Mouse (Mus musculus): ENCODE measurements around the gene Icam1. TPM values are rescaled to one million over a fixed set of nuclear protein-coding genes. Genes with fewer than 3 reads are reported as not detected.

Icam1 gene
- total and polyA plus RNA-seq, 3 experiments = 5.8 to 17.1 (median 9.6) TPM

DNA sequence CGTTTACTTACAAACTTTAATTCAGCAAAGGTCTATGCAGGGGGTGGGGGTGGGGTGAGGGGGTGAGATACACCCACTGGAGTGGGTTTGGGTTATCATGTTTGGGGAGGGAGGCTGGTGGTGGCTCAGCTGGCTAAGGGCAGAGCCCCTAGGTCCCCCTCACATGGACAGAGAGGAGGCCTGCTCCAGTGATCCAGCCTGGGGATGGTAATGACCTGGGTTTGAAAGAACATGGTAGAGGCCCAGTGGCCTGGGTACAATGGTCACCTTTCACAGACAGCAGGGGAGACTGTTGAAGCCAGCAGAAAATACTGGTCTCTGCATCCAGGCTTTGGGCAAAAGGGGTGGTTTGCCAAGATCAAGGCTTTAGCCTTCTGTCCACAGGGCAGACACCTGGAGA lies 58.4 kb downstream of the Icam1 start:
- TF ChIP-seq GATA2 (IDR thresholded peaks at IDR 0.05; ENCODE audit: borderline replicate concordance, low read depth, low read length) (no peak), POLR2AphosphoS5 (IDR thresholded peaks at IDR 0.05; ENCODE audit: insufficient replicate concordance, low read depth, low read length) (no peak), CTCF (IDR thresholded peaks at IDR 0.05; ENCODE audit: low read depth, low read length) (no peak)
- Histone ChIP-seq H3K36me3 (replicated peaks) (peaks cover 87% of the 10 kb centered on the region), H3K4me3 (ENCODE audit: low read depth, low read length) (no peak overlapping the region; the same call in 1 of the 2 replicates), H3K4me1 (ENCODE audit: insufficient read depth, low read depth, low read length) (peaks cover 38% of the 10 kb centered on the region), H3K9me3 (replicated peaks) (no peaks in the 10 kb centered on the region), H3K27me3 (ENCODE audit: insufficient read depth, low read length) (no peaks in the 10 kb centered on the region)
- ATAC-seq (ENCODE audit: extremely low read depth, insufficient number of reproducible peaks, low FRiP score, poor library complexity, severe bottlenecking) = no peak
- no peak for DNase-seq (ENCODE audit: low spot score)

DNA sequence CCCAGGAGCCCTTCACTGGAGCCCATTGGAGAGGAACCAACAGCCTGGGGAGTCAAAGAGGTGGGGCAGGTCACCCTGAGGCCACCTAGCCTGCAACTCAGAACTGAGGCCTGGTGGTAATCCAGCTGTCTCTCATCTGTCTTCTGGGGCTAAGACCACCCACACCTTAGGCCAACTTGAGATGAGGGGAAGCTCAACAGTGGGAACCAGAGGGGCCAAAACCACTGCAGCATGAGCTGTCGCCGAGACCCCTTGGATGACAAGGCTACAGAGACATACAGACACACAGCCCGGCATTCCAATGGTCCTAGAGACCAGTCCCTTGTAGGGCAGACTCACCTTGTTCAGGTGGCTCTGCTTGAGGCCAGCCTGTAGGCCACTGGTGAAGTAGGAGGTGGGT lies 59.8 kb downstream of the Icam1 start:
- no peaks in the 10 kb centered on the region for H3K9me3 ChIP-seq (replicated peaks)
- no peak for TF ChIP-seq TAL1 (conservative IDR thresholded peaks at IDR 0.05; ENCODE audit: low read depth, low read length)
- no peak for TF ChIP-seq GATA2 (IDR thresholded peaks at IDR 0.05; ENCODE audit: borderline replicate concordance, low read depth, low read length)
- no peak for TF ChIP-seq POLR2AphosphoS5 (IDR thresholded peaks at IDR 0.05; ENCODE audit: insufficient replicate concordance, low read depth, low read length)
- no peak for TF ChIP-seq CTCF (IDR thresholded peaks at IDR 0.05; ENCODE audit: low read depth, low read length)
- TF ChIP-seq GATA1 (IDR thresholded peaks at IDR 0.05; ENCODE audit: borderline replicate concordance, low read length) = no peak
- H3K4me3 ChIP-seq (ENCODE audit: low read depth, low read length) = no peak overlapping the region
- peaks cover 89% of the 10 kb centered on the region for H3K36me3 ChIP-seq (replicated peaks)
- H3K27me3 ChIP-seq (ENCODE audit: insufficient read depth, low read length) = no peaks in the 10 kb centered on the region
- peaks cover 38% of the 10 kb centered on the region for H3K4me1 ChIP-seq (ENCODE audit: insufficient read depth, low read depth, low read length)
- DNase-seq (ENCODE audit: low spot score) (no peak), ATAC-seq (ENCODE audit: extremely low read depth, insufficient number of reproducible peaks, low FRiP score, poor library complexity, severe bottlenecking) (no peak)

Other genes with a start within 250 kb of the Icam1 start
Only the 20 nearest of the 22 such genes appear.
- gene Col5a3, start 200.9 kb upstream of the Icam1 start, total RNA-seq (2014; fragmentation: Nextera tagmentation) = not detected in 2 replicates
- gene Col5a3, start 200.9 kb upstream of the Icam1 start, total RNA-seq (2017) = 0.11 TPM in 1 of 2 replicates, not detected in the other
- gene Col5a3, start 200.9 kb upstream of the Icam1 start, polyA plus RNA-seq (2012) = not detected in 2 replicates
- gene Rdh8, start 197.5 kb upstream of the Icam1 start, total RNA-seq (2014; fragmentation: Nextera tagmentation) = not detected in 2 replicates
- gene Rdh8, start 197.5 kb upstream of the Icam1 start, total RNA-seq (2017) = 0.06 TPM in 1 of 2 replicates, not detected in the other
- gene Rdh8, start 197.5 kb upstream of the Icam1 start, polyA plus RNA-seq (2012) = not detected in 2 replicates
- gene A230050P20Rik, start 147.3 kb upstream of the Icam1 start, total RNA-seq (2014; fragmentation: Nextera tagmentation) = not detected in 2 replicates
- 0.05 TPM in 1 of 2 replicates, not detected in the other for gene A230050P20Rik, start 147.3 kb upstream of the Icam1 start, total RNA-seq (2017)
- gene A230050P20Rik, start 147.3 kb upstream of the Icam1 start, polyA plus RNA-seq (2012) = 0.04 and 0.05 TPM in 2 replicates
- 1.2 and 5.1 TPM in 2 replicates for gene Angptl6, start 136.3 kb upstream of the Icam1 start, total RNA-seq (2014; fragmentation: Nextera tagmentation)
- gene Angptl6, start 136.3 kb upstream of the Icam1 start, total RNA-seq (2017) = 0.66 and 0.93 TPM in 2 replicates
- 2.4 and 3.1 TPM in 2 replicates for gene Angptl6, start 136.3 kb upstream of the Icam1 start, polyA plus RNA-seq (2012)
- gene Ppan, start 127.8 kb upstream of the Icam1 start, total RNA-seq (2014; fragmentation: Nextera tagmentation) = 40.3 and 47.7 TPM in 2 replicates
- gene Ppan, start 127.8 kb upstream of the Icam1 start, total RNA-seq (2017) = 66.9 and 71.7 TPM in 2 replicates
- 297 and 313 TPM in 2 replicates for gene Ppan, start 127.8 kb upstream of the Icam1 start, polyA plus RNA-seq (2012)
- gene Eif3g, start 117.4 kb upstream of the Icam1 start, total RNA-seq (2014; fragmentation: Nextera tagmentation) = 198 and 222 TPM in 2 replicates
- 173 and 175 TPM in 2 replicates for gene Eif3g, start 117.4 kb upstream of the Icam1 start, total RNA-seq (2017)
- gene Eif3g, start 117.4 kb upstream of the Icam1 start, polyA plus RNA-seq (2012) = 475 and 545 TPM in 2 replicates
- gene Dnmt1, start 56.1 kb upstream of the Icam1 start, total RNA-seq (2014; fragmentation: Nextera tagmentation) = 142 and 148 TPM in 2 replicates
- gene Dnmt1, start 56.1 kb upstream of the Icam1 start, total RNA-seq (2017) = 167 and 197 TPM in 2 replicates
- gene Dnmt1, start 56.1 kb upstream of the Icam1 start, polyA plus RNA-seq (2012) = 178 and 209 TPM in 2 replicates
- gene S1pr2, start 39.2 kb upstream of the Icam1 start, total RNA-seq (2014; fragmentation: Nextera tagmentation) = 1.8 and 8.4 TPM in 2 replicates
- 2.1 and 2.8 TPM in 2 replicates for gene S1pr2, start 39.2 kb upstream of the Icam1 start, total RNA-seq (2017)
- 1.6 TPM in 2 replicates for gene S1pr2, start 39.2 kb upstream of the Icam1 start, polyA plus RNA-seq (2012)
- gene Mrpl4, start 13.2 kb upstream of the Icam1 start, total RNA-seq (2014; fragmentation: Nextera tagmentation) = 38.4 and 39.6 TPM in 2 replicates
- 39.1 and 51.5 TPM in 2 replicates for gene Mrpl4, start 13.2 kb upstream of the Icam1 start, total RNA-seq (2017)
- 92.6 and 129 TPM in 2 replicates for gene Mrpl4, start 13.2 kb upstream of the Icam1 start, polyA plus RNA-seq (2012)
- 2.1 and 4.8 TPM in 2 replicates for gene Icam4, start 13.4 kb downstream of the Icam1 start, total RNA-seq (2014; fragmentation: Nextera tagmentation)
- 8.2 and 10.6 TPM in 2 replicates for gene Icam4, start 13.4 kb downstream of the Icam1 start, total RNA-seq (2017)
- 8.3 and 11.2 TPM in 2 replicates for gene Icam4, start 13.4 kb downstream of the Icam1 start, polyA plus RNA-seq (2012)
- gene Icam5, start 16.1 kb downstream of the Icam1 start, total RNA-seq (2014; fragmentation: Nextera tagmentation) = not detected in 2 replicates
- gene Icam5, start 16.1 kb downstream of the Icam1 start, total RNA-seq (2017) = 0.33 and 0.99 TPM in 2 replicates
- gene Icam5, start 16.1 kb downstream of the Icam1 start, polyA plus RNA-seq (2012) = 0.30 and 0.38 TPM in 2 replicates
- not detected in 2 replicates for gene Zglp1, start 51.1 kb downstream of the Icam1 start, total RNA-seq (2014; fragmentation: Nextera tagmentation)
- not detected in 2 replicates for gene Zglp1, start 51.1 kb downstream of the Icam1 start, total RNA-seq (2017)
- 4.0 and 4.5 TPM in 2 replicates for gene Zglp1, start 51.1 kb downstream of the Icam1 start, polyA plus RNA-seq (2012)
- 0.98 and 2.2 TPM in 2 replicates for gene Gm49373, start 57.1 kb downstream of the Icam1 start, total RNA-seq (2014; fragmentation: Nextera tagmentation)
- 0.33 and 1.0 TPM in 2 replicates for gene Gm49373, start 57.1 kb downstream of the Icam1 start, total RNA-seq (2017)
- gene Gm49373, start 57.1 kb downstream of the Icam1 start, polyA plus RNA-seq (2012) = 0.61 and 1.2 TPM in 2 replicates
- 52.4 and 58.5 TPM in 2 replicates for gene Fdx1l, start 57.6 kb downstream of the Icam1 start, total RNA-seq (2014; fragmentation: Nextera tagmentation)
- 54.3 and 56.1 TPM in 2 replicates for gene Fdx1l, start 57.6 kb downstream of the Icam1 start, total RNA-seq (2017)
- 30.6 and 31.0 TPM in 2 replicates for gene Fdx1l, start 57.6 kb downstream of the Icam1 start, polyA plus RNA-seq (2012)
- 95.6 and 162 TPM in 2 replicates for gene Gm38431, start 76.0 kb downstream of the Icam1 start, total RNA-seq (2014; fragmentation: Nextera tagmentation)
- 2.1 and 2.8 TPM in 2 replicates for gene Gm38431, start 76.0 kb downstream of the Icam1 start, total RNA-seq (2017)
- 382 and 444 TPM in 2 replicates for gene Gm38431, start 76.0 kb downstream of the Icam1 start, polyA plus RNA-seq (2012)
- gene Raver1, start 76.0 kb downstream of the Icam1 start, total RNA-seq (2014; fragmentation: Nextera tagmentation) = 35.1 and 72.2 TPM in 2 replicates
- 18.5 and 19.6 TPM in 2 replicates for gene Raver1, start 76.0 kb downstream of the Icam1 start, total RNA-seq (2017)
- gene Raver1, start 76.0 kb downstream of the Icam1 start, polyA plus RNA-seq (2012) = 0.62 and 0.92 TPM in 2 replicates
- gene Tyk2, start 115.3 kb downstream of the Icam1 start, total RNA-seq (2014; fragmentation: Nextera tagmentation) = 16.1 and 16.6 TPM in 2 replicates
- gene Tyk2, start 115.3 kb downstream of the Icam1 start, total RNA-seq (2017) = 17.4 and 19.0 TPM in 2 replicates
- 17.3 and 19.0 TPM in 2 replicates for gene Tyk2, start 115.3 kb downstream of the Icam1 start, polyA plus RNA-seq (2012)
- 80.4 and 86.7 TPM in 2 replicates for gene Cdc37, start 134.0 kb downstream of the Icam1 start, total RNA-seq (2014; fragmentation: Nextera tagmentation)
- 124 and 193 TPM in 2 replicates for gene Cdc37, start 134.0 kb downstream of the Icam1 start, total RNA-seq (2017)
- gene Cdc37, start 134.0 kb downstream of the Icam1 start, polyA plus RNA-seq (2012) = 213 and 280 TPM in 2 replicates
- 2.5 and 2.9 TPM in 2 replicates for gene Pde4a, start 149.7 kb downstream of the Icam1 start, total RNA-seq (2014; fragmentation: Nextera tagmentation)
- gene Pde4a, start 149.7 kb downstream of the Icam1 start, total RNA-seq (2017) = 1.5 and 1.7 TPM in 2 replicates
- gene Pde4a, start 149.7 kb downstream of the Icam1 start, polyA plus RNA-seq (2012) = 1.4 and 1.5 TPM in 2 replicates
- 16.7 and 21.3 TPM in 2 replicates for gene Keap1, start 223.4 kb downstream of the Icam1 start, total RNA-seq (2014; fragmentation: Nextera tagmentation)
- gene Keap1, start 223.4 kb downstream of the Icam1 start, total RNA-seq (2017) = 46.4 and 48.1 TPM in 2 replicates
- 73.3 and 81.7 TPM in 2 replicates for gene Keap1, start 223.4 kb downstream of the Icam1 start, polyA plus RNA-seq (2012)

All from G1E (cell line).